Mouse (Mus musculus): ENCODE results near the gene Mtpn. TPM values are rescaled to one million over a fixed set of nuclear protein-coding genes. Genes with fewer than 3 reads are reported as not detected.

Mtpn gene
- polyA plus RNA-seq, 1 experiment from 2014 or later = 50.6 TPM

GRCm38 (mm10) chr6:35513362-35513761 lies 26.3 kb downstream of the Mtpn start:
- Histone ChIP-seq H3K36me3 (ENCODE audit: control insufficient read depth, insufficient read depth) (peaks cover 14% of the 10 kb centered on the region; the same call in 1 of the 2 replicates), H3K9me3 (replicated peaks; ENCODE audit: control insufficient read depth, low read length) (no peaks in the 10 kb centered on the region), H3K4me3 (ENCODE audit: low read depth, low read length) (no peak overlapping the region), H3K27me3 (ENCODE audit: control insufficient read depth, insufficient read depth, low read depth, low read length) (no peaks in the 10 kb centered on the region), H3K4me1 (ENCODE audit: control insufficient read depth, low read depth, low read length) (no peaks in the 10 kb centered on the region), H3K4me2 (ENCODE audit: low read depth, low read length) (no peak overlapping the region), H3K27ac (ENCODE audit: low read length) (no peak overlapping the region), H3K9ac (ENCODE audit: low read depth, low read length) (no peak overlapping the region)
- no peak for ATAC-seq (ENCODE audit: low read depth)

DNA sequence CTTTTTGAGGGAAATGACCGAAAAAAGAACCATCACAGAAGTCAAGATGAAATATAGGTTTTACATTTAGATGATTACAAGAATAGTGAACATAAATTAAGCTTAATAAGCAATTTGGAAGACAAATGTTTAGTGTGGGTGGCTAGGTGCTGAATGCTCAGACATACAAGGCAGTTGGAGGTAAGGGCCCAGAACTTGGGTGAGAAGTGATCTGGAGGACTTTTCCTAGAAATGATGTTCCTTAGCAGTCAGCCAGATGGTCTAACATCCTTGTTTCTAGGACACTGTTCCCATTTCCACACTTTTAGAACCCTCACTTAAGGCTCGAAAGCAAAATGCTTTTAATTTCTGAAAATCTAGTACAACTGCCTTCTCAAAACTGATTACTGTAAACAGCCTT lies 34.9 kb downstream of the Mtpn start:
- Histone ChIP-seq H3K4me3 (ENCODE audit: low read depth, low read length) (no peak overlapping the region), H3K27me3 (ENCODE audit: control insufficient read depth, insufficient read depth, low read depth, low read length) (no peaks in the 10 kb centered on the region), H3K4me2 (ENCODE audit: low read depth, low read length) (no peak overlapping the region), H3K9ac (ENCODE audit: low read depth, low read length) (no peak overlapping the region), H3K9me3 (replicated peaks; ENCODE audit: control insufficient read depth, low read length) (no peaks in the 10 kb centered on the region), H3K36me3 (ENCODE audit: control insufficient read depth, insufficient read depth) (no peaks in the 10 kb centered on the region), H3K27ac (ENCODE audit: low read length) (no peak overlapping the region), H3K4me1 (ENCODE audit: control insufficient read depth, low read depth, low read length) (no peaks in the 10 kb centered on the region)
- ATAC-seq (ENCODE audit: low read depth) = no peak
- 66% methylated on average over 2 of the region's 2 CpGs for WGBS (ENCODE audit: insufficient replicate concordance)

- no peak overlapping the region for H3K9ac ChIP-seq (ENCODE audit: low read depth, low read length)
- ATAC-seq (ENCODE audit: low read depth) = no peak
- WGBS (ENCODE audit: insufficient replicate concordance) = 63% methylated on average over 2 of the region's 2 CpGs
Measured at GRCm38 (mm10) chr6:35502904-35503303, 36.8 kb downstream of the Mtpn start.

GRCm38 (mm10) chr6:35499978-35500667 lies 39.6 kb downstream of the Mtpn start:
- no peak overlapping the region for H3K4me2 ChIP-seq (ENCODE audit: low read depth, low read length)
- no peak overlapping the region for H3K9ac ChIP-seq (ENCODE audit: low read depth, low read length)
- WGBS (ENCODE audit: insufficient replicate concordance) = 65% methylated on average over 5 of the region's 5 CpGs
- peak; percentile 76 for ATAC-seq (ENCODE audit: low read depth)
- peak overlapping the region; percentile 66 for H3K27ac ChIP-seq (ENCODE audit: low read length)
- H3K4me1 ChIP-seq (ENCODE audit: control insufficient read depth, low read depth, low read length) = no peaks in the 10 kb centered on the region
- H3K9me3 ChIP-seq (replicated peaks; ENCODE audit: control insufficient read depth, low read length) = no peaks in the 10 kb centered on the region
- no peaks in the 10 kb centered on the region for H3K36me3 ChIP-seq (ENCODE audit: control insufficient read depth, insufficient read depth)
- no peak overlapping the region for H3K4me3 ChIP-seq (ENCODE audit: low read depth, low read length)
- no peaks in the 10 kb centered on the region for H3K27me3 ChIP-seq (ENCODE audit: control insufficient read depth, insufficient read depth, low read depth, low read length)

More at GRCm38 (mm10) chr6:35502904-35503303, 36.8 kb downstream of the Mtpn start:
- Histone ChIP-seq H3K27me3 (ENCODE audit: control insufficient read depth, insufficient read depth, low read depth, low read length) (no peaks in the 10 kb centered on the region), H3K36me3 (ENCODE audit: control insufficient read depth, insufficient read depth) (no peaks in the 10 kb centered on the region), H3K4me3 (ENCODE audit: low read depth, low read length) (no peak overlapping the region), H3K4me2 (ENCODE audit: low read depth, low read length) (no peak overlapping the region), H3K9me3 (replicated peaks; ENCODE audit: control insufficient read depth, low read length) (no peaks in the 10 kb centered on the region), H3K4me1 (ENCODE audit: control insufficient read depth, low read depth, low read length) (no peaks in the 10 kb centered on the region), H3K27ac (ENCODE audit: low read length) (no peak overlapping the region)

DNA sequence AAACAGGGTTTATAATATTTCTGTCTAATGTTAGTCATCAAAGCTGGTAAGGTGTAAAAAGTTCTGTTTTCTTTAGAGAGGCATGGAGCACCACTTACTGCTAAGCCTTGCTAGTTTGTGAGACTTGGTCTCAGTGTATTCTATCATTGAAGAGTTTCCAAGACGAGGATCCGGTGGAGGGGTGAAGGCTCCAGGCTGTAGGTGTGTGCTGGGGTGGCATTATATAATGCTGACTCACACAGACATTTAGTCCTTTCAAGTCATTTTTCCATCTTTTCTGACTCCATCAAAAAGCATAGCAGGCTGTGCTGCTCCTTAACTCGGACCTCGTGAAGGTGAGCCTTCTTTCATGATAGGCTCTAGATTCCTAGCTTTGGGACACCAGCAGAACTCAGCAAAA lies 42.3 kb downstream of the Mtpn start:
- no peaks in the 10 kb centered on the region for H3K36me3 ChIP-seq (ENCODE audit: control insufficient read depth, insufficient read depth)
- no peaks in the 10 kb centered on the region for H3K4me1 ChIP-seq (ENCODE audit: control insufficient read depth, low read depth, low read length)
- no peak overlapping the region for H3K9ac ChIP-seq (ENCODE audit: low read depth, low read length)
- no peak overlapping the region for H3K27ac ChIP-seq (ENCODE audit: low read length)
- no peak for ATAC-seq (ENCODE audit: low read depth)
- WGBS (ENCODE audit: insufficient replicate concordance) = 74% methylated on average over 4 of the region's 4 CpGs
- H3K27me3 ChIP-seq (ENCODE audit: control insufficient read depth, insufficient read depth, low read depth, low read length) = no peaks in the 10 kb centered on the region
- H3K9me3 ChIP-seq (replicated peaks; ENCODE audit: control insufficient read depth, low read length) = no peaks in the 10 kb centered on the region
- H3K4me3 ChIP-seq (ENCODE audit: low read depth, low read length) = no peak overlapping the region
- H3K4me2 ChIP-seq (ENCODE audit: low read depth, low read length) = no peak overlapping the region

- Histone ChIP-seq H3K4me3 (ENCODE audit: low read depth, low read length) (no peak overlapping the region), H3K4me2 (ENCODE audit: low read depth, low read length) (no peak overlapping the region), H3K36me3 (ENCODE audit: control insufficient read depth, insufficient read depth) (no peaks in the 10 kb centered on the region), H3K9ac (ENCODE audit: low read depth, low read length) (no peak overlapping the region), H3K9me3 (replicated peaks; ENCODE audit: control insufficient read depth, low read length) (no peaks in the 10 kb centered on the region), H3K27me3 (ENCODE audit: control insufficient read depth, insufficient read depth, low read depth, low read length) (no peaks in the 10 kb centered on the region), H3K4me1 (ENCODE audit: control insufficient read depth, low read depth, low read length) (no peaks in the 10 kb centered on the region), H3K27ac (ENCODE audit: low read length) (no peak overlapping the region)
- 64% methylated on average over 6 of the region's 6 CpGs for WGBS (ENCODE audit: insufficient replicate concordance)
- no peak for ATAC-seq (ENCODE audit: low read depth)
Measured at GRCm38 (mm10) chr6:35493851-35494250, 45.8 kb downstream of the Mtpn start.

GRCm38 (mm10) chr6:35479651-35480335 lies 59.9 kb downstream of the Mtpn start:
- Histone ChIP-seq H3K27me3 (ENCODE audit: control insufficient read depth, insufficient read depth, low read depth, low read length) (no peaks in the 10 kb centered on the region), H3K4me1 (ENCODE audit: control insufficient read depth, low read depth, low read length) (no peaks in the 10 kb centered on the region), H3K36me3 (ENCODE audit: control insufficient read depth, insufficient read depth) (no peaks in the 10 kb centered on the region), H3K4me3 (ENCODE audit: low read depth, low read length) (no peak overlapping the region), H3K9ac (ENCODE audit: low read depth, low read length) (no peak overlapping the region), H3K9me3 (replicated peaks; ENCODE audit: control insufficient read depth, low read length) (no peaks in the 10 kb centered on the region), H3K27ac (ENCODE audit: low read length) (no peak overlapping the region), H3K4me2 (ENCODE audit: low read depth, low read length) (no peak overlapping the region)
- 62% methylated on average over 5 of the region's 5 CpGs for WGBS (ENCODE audit: insufficient replicate concordance)
- ATAC-seq (ENCODE audit: low read depth) = no peak

GRCm38 (mm10) chr6:35476830-35477229 lies 62.9 kb downstream of the Mtpn start:
- no peak for ATAC-seq (ENCODE audit: low read depth)
- WGBS (ENCODE audit: insufficient replicate concordance) = 46% methylated on average over 1 of the region's 1 CpGs
- H3K36me3 ChIP-seq (ENCODE audit: control insufficient read depth, insufficient read depth) = no peaks in the 10 kb centered on the region

More at GRCm38 (mm10) chr6:35476830-35477229, 62.9 kb downstream of the Mtpn start:
- no peak overlapping the region for H3K4me3 ChIP-seq (ENCODE audit: low read depth, low read length)
- no peaks in the 10 kb centered on the region for H3K9me3 ChIP-seq (replicated peaks; ENCODE audit: control insufficient read depth, low read length)
- no peak overlapping the region for H3K9ac ChIP-seq (ENCODE audit: low read depth, low read length)
- no peak overlapping the region for H3K4me2 ChIP-seq (ENCODE audit: low read depth, low read length)
- no peaks in the 10 kb centered on the region for H3K27me3 ChIP-seq (ENCODE audit: control insufficient read depth, insufficient read depth, low read depth, low read length)
- H3K27ac ChIP-seq (ENCODE audit: low read length) = no peak overlapping the region
- no peaks in the 10 kb centered on the region for H3K4me1 ChIP-seq (ENCODE audit: control insufficient read depth, low read depth, low read length)
